Mouse (Mus musculus) adipocyte (in vitro differentiated cells): Measurements from ENCODE around the gene Zfp110.
A peak's percentile ranks its signal among the peaks of the same experiment; 100 is the strongest.

Source experiments
- DNase-seq: peaks from one replicate; pipeline ENCODE4 v3.0.0-alpha.2; 2016; ENCODE audit warnings: low spot score

Zfp110 gene

GRCm38 (mm10) chr7:12897655-12898410, 63.3 kb downstream of the Zfp110 start, which contains the start of gene Zscan22:
Zscan22 (plus strand) TSS chr7:12897815.
- peak; percentile 94 for DNase-seq
